Mouse (Mus musculus) right cerebral cortex, adult 18-20 months (tissue): ENCODE results near the gene Rnf135.
"Not testable (repeated sequence)": the region's sequence is repeated elsewhere in the genome, so short reads cannot be mapped to it uniquely, and the experiment has no call there.

Experiments used
- DNase-seq: peaks from one replicate; pipeline ENCODE4 v3.0.0; 2022; ENCODE audit warnings: mixed read lengths

Gene Rnf135

DNA sequence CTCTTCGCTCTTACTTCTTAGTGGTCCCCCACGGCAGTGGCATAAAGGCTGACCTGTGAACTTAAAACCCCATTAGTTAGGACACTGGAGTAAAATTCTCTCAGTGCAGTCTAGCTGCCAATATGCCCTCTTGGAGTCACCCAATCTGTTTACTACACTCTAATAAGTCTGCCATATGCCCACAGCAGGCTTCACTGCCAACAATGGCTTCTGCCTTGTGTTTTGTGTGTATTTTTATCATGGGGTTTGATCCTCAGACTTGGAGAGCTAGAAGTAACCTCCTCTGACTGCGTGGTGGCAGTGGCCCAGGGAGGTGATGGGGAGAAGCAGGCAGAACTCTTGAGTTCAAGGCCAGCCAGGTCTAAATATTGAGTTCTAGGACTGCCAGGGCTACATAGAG is 20.4 kb downstream of the Rnf135 start:
- no peak for DNase-seq

DNA sequence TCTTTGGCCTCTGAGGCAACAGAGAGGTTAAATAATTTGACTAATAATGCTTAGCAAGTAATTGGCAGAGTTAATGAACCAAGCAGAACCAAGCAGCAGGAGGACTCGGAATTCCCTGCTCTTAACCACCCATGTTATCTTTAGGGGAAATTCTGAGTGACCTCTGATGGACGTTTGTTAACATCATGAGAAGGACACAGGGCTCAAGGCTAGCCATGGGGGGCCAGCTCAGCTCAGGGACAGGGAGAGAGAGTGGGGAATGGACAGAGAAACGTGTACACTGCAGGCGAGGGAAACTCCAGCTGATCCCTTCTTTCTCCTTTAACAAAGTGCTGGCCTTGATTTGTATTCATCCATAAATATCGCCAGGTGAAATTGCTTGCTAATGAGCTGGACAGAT is 21.3 kb downstream of the Rnf135 start:
- DNase-seq: no peak

DNA sequence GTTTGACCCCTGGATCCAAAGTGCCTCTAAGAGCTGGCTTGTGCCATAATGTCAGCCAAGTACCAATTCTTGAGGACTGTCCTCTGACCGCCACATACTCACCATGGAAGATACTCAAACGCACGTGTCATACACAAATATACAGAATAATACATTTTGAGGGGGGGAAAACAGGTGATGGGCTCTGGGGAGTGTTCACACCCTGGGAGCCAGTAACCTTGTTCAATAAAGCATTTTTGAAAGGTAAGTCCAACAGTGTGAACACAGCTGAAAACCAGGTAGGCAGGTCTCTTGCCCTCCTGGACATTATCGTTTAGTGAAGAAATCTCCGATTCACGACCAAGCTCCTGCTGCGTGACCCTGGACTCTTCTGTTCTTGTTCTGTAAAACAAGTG is 24.8 kb downstream of the Rnf135 start:
- DNase-seq: no peak

DNA sequence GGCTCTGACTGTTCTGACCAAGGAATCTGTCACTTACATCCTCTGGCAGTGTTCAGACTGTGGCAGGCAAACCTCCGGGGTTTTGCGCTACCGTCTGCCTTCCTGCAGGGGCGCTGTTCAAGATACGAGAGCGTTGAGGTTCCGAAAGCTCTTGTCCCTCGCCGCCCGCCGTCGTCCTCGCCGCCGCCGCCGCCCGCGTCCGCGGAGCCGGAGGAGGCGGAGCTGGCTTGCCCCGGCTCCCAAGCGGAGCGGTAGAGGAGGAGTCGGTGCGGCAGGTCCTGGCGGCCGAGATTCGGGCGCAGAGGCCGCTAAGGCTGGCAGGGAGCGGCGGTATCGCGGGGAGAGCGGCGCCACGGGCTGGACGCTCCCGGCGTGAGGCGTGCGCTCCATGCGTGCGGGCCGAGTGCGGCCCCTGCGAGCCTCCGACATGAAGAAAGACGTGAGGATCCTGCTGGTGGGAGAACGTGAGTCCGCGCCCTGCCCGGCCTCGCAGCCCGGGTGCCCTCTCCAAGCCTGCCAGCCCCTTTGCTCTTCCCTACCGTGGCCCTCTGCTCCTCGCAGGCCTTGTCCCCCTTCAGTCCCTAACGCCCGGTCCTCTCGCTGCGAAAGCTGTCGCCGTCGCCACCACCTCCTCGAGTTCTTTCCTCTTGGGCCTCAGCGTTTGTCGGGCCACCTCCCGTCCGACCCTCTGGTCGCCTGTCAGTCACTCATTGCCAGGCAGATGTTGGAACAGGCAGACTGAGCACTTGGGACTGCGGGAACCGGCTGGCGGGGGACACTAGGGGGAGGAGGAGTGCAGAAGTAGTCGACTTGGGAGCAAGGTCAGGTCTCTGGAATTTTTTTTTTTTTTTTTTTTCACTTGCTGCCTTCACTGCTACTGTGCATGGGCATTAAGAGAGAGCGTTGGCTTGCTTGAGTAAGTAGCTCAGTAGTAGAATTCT is 25.5 kb downstream of the Rnf135 start, which contains the start of gene Rhot1:
Rhot1 (plus strand) TSS at position 160 of the 941 bp plus-strand sequence.
- peak; percentile 94 for DNase-seq

DNA sequence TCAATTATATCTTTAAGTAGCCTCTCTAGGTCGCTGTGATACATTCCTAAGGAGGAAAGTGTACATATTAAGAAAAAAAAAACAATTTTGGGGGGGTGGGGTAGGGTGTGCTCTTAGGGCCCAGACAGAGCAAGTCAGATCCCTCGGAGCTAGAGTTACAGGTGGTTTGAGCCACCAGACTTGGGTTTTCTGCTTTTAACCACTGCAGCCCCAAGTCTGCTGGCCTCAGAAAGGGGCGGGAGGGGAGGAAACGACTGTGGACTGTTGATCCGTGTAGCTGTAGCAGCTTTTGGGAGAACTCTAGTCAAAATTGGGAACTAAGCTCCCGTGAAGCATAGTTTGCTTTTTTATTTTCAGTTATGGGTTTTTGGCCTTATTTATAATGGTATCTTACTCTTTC is 26.7 kb downstream of the Rnf135 start:
- DNase-seq: no peak

DNA sequence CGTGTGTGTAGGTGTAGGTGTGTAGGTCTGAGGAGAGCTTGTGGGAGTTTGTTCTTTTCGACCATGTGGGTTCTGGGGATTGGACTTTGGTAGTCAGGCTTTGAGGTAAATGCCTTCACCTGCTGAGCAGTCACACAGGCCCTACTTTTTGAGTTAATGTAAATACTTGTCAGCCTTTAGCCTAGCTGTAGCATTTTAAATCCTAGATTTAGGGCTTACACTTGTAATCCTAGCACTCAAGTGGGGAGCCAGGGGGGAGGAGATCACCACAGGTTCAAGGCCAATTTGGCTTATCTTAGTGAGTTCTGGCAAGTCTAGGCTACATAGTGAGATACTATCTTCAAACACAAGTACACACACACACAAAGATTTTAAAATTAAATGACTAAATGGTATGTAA is 28.6 kb downstream of the Rnf135 start:
- DNase-seq: no peak

DNA sequence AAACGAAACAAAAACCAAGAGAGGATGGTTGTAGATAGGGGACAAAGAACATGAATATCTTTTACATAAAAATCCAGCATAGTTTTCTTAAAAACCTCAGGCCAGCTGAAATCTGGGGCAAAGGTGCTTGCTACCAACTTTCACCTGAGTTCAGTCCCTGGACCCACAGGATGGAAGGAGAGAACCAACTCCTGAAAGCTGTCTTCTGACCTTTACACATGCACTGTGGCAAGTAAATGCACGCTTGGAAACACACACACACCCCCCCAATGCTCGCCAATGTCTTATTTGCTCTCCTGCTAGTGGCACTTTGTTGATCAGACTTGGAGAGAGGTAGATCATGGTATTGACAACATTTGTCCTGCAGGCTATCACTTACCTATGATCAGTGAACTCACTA is 31.6 kb downstream of the Rnf135 start:
- no peak for DNase-seq

DNA sequence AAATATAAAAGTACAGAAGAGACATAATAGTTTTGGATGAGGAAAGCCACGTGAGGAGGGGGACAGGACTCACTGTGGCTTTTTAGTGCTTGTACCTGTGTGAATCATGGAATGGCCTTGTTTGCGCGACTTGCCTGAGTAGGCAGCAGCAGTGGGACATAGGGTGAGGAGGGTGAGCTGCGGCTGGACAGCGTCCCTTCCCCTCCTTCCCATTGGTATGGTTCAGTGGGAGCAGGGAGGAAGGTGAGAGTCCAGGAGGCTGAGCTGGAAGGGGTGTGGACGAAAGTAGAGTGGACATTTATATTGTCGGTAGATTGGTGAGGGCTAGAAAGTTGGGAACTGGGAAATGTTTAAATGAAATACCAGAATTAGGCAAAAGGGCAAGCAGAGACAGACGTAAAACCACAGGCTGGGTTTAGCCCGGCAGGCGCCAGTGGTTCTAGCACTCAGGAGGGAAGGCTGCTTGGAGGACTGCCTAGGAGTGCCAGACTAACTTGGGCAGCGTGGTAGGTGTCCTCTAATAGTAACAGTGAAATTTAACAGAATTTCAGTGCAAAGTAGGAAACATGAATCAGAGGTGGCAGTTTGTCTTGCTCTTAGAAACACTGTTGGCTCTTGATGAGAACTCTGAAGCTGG is 35.1 kb downstream of the Rnf135 start:
- no peak for DNase-seq

DNA sequence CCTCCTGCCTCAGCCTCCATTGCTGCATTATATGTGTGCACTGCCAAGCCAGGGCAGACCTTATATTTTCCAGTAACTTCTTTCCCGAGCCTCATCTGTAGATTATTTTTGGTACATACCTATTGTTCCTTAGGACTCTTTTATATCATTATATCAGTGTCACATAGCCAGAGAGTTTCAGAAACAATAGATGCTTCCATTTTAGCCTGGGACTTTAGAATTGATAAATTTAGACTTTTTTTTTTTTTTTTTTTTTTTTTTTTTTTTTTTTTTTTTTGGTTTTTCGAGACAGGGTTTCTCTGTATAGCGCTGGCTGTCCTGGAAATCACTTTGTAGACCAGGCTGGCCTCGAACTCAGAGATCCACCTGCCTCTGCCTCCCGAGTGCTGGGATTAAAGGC is 46.4 kb downstream of the Rnf135 start:
- not testable (repeated sequence) for DNase-seq

DNA sequence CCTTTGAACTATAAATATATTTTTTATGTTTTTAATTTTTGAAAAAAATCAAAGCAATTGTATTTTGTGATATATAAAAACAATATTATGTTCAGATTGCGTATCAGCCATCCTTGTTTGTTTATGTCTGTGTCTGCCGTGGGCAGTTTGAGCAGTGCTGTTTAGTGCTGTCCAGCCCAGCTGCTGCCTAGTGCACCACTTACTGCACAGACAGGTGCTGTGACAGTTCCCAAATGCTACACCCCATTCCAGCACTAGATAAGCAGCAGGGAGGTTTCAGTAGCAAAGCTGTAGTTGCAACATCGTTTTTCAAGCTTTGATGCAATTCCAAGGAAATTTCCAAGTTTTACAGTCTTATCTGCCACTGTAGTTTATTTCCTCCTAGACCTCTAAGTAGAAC is 53.6 kb downstream of the Rnf135 start:
- DNase-seq: no peak

DNA sequence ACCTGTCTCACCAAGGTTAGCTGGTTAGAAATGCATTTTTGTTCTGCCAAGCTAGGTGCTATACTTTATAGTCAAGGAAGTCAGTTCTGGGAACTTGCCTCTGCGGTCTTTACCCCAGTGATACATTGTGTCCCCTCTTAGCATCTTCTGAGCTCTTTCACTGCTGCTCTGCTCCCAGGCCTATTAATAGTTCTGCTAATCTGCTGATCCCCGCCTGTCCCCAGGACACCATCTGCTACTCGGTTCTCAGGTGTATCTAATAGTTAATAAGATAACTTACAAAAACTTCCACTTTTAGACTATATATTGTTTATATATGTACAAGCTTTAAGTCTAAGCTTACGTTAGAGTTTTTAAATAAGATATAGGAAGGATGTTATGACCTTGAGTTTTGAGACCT is 54.7 kb downstream of the Rnf135 start:
- no peak for DNase-seq

DNA sequence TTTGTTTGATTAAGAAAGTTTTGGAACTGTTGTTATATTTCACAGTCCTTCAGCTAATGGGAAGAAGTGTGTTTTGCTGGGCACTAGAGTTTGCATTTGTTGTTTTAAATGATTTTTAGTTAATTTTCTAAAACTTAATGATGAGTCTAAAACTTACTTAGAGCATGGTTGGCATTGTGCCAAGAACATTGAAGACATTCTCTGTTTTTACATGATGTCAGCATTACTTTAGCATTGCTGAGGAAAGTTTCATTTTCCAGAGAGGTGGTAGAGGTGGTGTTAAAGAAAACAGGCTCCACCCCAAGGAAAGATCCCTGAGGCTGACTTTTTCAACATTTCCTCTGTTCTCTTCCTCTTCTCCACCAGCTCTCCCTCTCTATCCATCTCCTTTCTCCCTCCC is 63.4 kb downstream of the Rnf135 start:
- no peak for DNase-seq

DNA sequence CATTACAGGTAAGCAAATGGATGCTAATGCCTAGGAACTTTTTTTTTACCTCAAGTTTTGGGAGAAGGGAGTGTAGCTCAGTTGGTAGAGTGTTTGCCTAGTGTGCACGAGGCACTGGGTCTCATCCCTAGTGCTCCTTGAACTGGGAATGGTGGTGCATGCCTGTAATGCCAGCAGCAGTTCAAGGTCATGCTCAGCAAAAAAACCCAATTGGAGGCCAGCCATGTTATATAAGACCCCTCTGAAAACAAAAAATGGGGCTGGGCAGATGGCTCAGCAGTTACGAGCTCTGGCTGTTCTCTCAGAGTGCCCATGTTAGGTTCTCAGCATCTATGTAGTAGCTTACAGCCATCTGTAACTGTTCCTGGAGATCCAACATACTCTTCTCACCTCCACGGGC is 64.9 kb downstream of the Rnf135 start:
- no peak for DNase-seq
